In genomic region chr11:49934322-49934721, GRCm38 (mm10) we compare ENCODE assay signal across 11 mouse cellular contexts. TPM values are rescaled to one million over a fixed set of nuclear protein-coding genes. Genes with fewer than 3 reads are reported as not detected.
DNase-seq lines count a peak whose midpoint lies in the region; ATAC-seq lines count a peak whose summit lies in the region.
"Had no signal": no experiment of that assay in that cellular context is flagged by ENCODE, and none has a peak within 500 bp of the region (broad histone marks: within the 10 kb centered on the region; RNA-seq: fewer than 3 reads in every experiment).

No protein-coding gene starts in this region.

- peak; percentile 69 to 71 for DNase-seq in frontal cortex, adult 2 months (ENCODE audit: extremely low spot score in 1 of 2, low spot score in 1 of 2)
- DNase-seq in frontal cortex, postnatal 25 days (ENCODE audit: low spot score in 2 of 2): no peak
- DNase-seq in neural tube, embryonic 10.5 days (ENCODE audit: extremely low spot score, low spot score): no peak
- peak; percentile 29 to 38 for DNase-seq in heart, postnatal 10 days
- peak; percentile 85 for DNase-seq in telencephalon, adult 2 months (ENCODE audit: low read depth, low spot score)
- DNase-seq in retina, postnatal 1 day: no peak
- DNase-seq: layer of hippocampus, postnatal 36 days had no signal

- WGBS in neural tube, embryonic 13.5 days: 53% methylated on average over 10 of the region's 10 CpGs

- H3K36me3 ChIP-seq in neural tube, embryonic 13.5 days: no peaks in the 10 kb centered on the region
- H3K36me3 ChIP-seq: lung, embryonic 15.5 days had no signal

- peaks cover 43% of the 10 kb centered on the region for H3K4me1 ChIP-seq in neural tube, embryonic 13.5 days (replicated peaks)

- no peaks in the 10 kb centered on the region for H3K9me3 ChIP-seq in neural tube, embryonic 13.5 days
- H3K9me3 ChIP-seq: lung, embryonic 15.5 days had no signal

- no peak for ATAC-seq in neural tube, embryonic 13.5 days (ENCODE audit: low read depth)
- ATAC-seq in erythroblast, adult 5-6 weeks (replicated peaks; ENCODE audit: low FRiP score, poor library complexity, severe bottlenecking): no peak
- ATAC-seq: inflammation-experienced regulatory T-cells, adult 6 months had no signal

- no peak overlapping the region for H3K4me3 ChIP-seq in neural tube, embryonic 13.5 days
- H3K4me3 ChIP-seq: lung, embryonic 15.5 days had no signal

- intact Hi-C loops in heart, postnatal 10 days (cut with DNase I): no loop called here

- no peak overlapping the region for H3K4me2 ChIP-seq in neural tube, embryonic 13.5 days
- H3K4me2 ChIP-seq: lung, embryonic 15.5 days had no signal

- H3K27me3 ChIP-seq in neural tube, embryonic 13.5 days: peaks cover 19% of the 10 kb centered on the region
- H3K27me3 ChIP-seq: lung, embryonic 15.5 days had no signal

- peak overlapping the region; percentile 65 for H3K27ac ChIP-seq in neural tube, embryonic 13.5 days (replicated peaks)
- H3K27ac ChIP-seq: lung, embryonic 15.5 days had no signal

- no peak overlapping the region for H3K9ac ChIP-seq in neural tube, embryonic 13.5 days
- H3K9ac ChIP-seq: lung, embryonic 15.5 days had no signal

RNA-seq across cellular contexts. Expression of gene Rasgef1c, which starts 32.7 kb away (rescaled TPM):
- polyA plus RNA-seq in frontal cortex, adult 2 months (2012; rRNA removed): 45.3 and 51.3 TPM in 2 replicates
- 17.8 and 18.9 TPM in 2 replicates for polyA plus RNA-seq in neural tube, embryonic 13.5 days (2015; fragmentation: Nextera tagmentation; extraction: Ambion mirVana)
- total RNA-seq in heart, postnatal 10 days (2021): under 1 TPM in 1 of 2 experiments, not detected in 1; 0.29 TPM
- 1.0 TPM in 1 of 2 replicates, not detected in the other for total RNA-seq in erythroblast, adult 5-6 weeks (2015; ENCODE audit: low replicate concordance)
- total RNA-seq in erythroblast, adult 5-6 weeks (2017; ENCODE audit: low replicate concordance): 0.94 TPM in 1 of 2 replicates, not detected in the other

Comparison
In these comparisons a context has a peak if more than half of its experiments do, and no peak if none do; other contexts are left out.
1. DNase-seq: peak in frontal cortex, adult 2 months (2 of 2), heart, postnatal 10 days (2 of 2) and telencephalon, adult 2 months (single experiment); none in frontal cortex, postnatal 25 days (0 of 2), neural tube, embryonic 10.5 days (single experiment) and retina, postnatal 1 day (single experiment).